Mouse (Mus musculus): Measurements from ENCODE around the gene Mettl27. TPM values are rescaled to one million over a fixed set of nuclear protein-coding genes. Genes with fewer than 3 reads are reported as not detected.
"Not testable (repeated sequence)": the region's sequence is repeated elsewhere in the genome, so short reads cannot be mapped to it uniquely, and the experiment has no call there.

Mettl27 gene
- total RNA-seq, 4 experiments from 2014 or later: 8.0 to 13.5 (median 10.8) TPM

DNA sequence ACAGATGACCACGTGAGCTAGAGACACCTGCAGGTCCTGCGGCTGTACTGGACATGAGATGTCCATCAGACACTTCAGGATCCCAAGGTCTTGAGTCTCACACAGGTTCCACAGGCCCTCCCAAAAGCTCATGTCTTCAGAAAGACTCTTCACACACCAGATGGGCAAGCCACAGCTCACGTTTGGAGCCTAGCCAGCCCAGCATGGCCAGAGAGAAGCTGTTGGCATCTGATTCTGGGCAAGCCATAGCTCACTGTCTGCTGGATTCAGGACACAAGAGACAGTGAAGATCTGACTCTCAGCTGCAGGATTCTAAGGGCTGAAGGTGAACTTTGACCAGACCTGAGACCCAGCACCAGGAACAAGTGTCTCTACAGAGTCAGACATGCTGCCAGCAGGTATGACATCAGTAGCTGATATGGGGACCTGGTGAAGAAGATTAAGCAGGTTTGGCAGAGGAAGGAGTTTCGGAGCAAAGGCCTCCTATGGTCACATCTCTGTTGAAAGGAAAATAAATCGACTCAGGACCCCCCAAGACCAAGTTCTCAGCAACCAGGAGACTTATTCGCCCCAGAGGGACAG is 12.0 kb upstream of the Mettl27 start:
- DNase-seq (ENCODE audit: low spot score in 2 of 2): peak in 1 of 2 experiments; percentile 8

DNA sequence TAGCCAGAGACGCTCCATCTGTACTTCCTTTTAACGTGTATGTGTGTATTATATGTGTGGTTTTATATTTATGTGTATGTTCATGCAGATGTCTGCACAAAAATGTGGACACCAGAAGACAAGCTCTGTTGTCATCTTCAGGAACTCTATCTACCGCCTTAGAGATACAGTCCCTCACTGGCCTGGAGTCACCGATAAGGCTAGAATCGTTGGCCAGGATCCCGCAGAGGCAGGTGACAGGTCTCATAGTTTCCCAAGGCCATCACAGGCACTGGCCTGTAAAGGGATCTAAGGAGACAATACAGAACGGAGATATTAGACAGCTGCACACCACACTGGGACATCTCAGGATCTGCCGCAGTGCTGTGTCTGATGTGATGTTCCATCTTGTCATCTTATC is 11.1 kb upstream of the Mettl27 start:
- no peak for DNase-seq (ENCODE audit: low spot score in 2 of 2)

DNA sequence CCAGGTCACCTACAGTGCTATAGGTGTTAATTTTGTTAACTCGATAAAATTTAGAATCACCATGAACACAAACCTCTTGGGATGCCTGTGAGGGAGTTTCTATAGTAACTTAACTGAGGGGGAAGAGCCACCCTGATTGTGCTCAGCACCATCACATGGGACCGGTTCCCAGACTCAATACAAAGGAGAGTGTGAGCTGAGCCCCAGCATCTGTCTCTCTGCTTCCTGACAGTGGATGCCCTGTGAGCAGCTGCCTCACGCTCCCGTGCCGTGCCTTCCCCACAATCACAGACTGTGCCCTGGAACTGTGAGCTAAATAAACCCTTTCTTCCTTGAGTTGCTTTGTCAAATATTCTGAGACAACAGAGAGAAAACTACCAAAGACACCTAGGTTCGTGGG is 9.0 kb upstream of the Mettl27 start:
- no peak for DNase-seq (ENCODE audit: low spot score in 2 of 2)

DNA sequence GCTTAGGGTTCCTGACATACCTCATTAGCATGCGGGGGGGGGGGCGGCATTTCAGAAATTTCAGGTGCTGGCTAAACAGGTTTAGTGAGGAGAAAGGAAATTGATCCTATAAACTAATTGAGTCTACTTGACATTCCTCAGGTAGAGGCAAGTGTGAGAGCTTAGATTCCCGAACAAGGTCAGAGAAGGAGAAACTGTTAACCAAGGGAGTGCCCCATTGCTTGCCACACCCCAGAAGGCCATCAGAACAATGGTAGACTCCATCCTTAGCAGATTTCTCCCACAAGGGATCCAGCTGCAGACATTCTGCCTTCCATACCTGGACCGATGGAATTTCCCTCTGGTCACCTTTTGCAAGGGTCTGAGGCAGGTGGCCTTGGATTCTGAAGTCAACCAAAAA is 5.4 kb upstream of the Mettl27 start:
- no peak for DNase-seq (ENCODE audit: low spot score in 2 of 2)

DNA sequence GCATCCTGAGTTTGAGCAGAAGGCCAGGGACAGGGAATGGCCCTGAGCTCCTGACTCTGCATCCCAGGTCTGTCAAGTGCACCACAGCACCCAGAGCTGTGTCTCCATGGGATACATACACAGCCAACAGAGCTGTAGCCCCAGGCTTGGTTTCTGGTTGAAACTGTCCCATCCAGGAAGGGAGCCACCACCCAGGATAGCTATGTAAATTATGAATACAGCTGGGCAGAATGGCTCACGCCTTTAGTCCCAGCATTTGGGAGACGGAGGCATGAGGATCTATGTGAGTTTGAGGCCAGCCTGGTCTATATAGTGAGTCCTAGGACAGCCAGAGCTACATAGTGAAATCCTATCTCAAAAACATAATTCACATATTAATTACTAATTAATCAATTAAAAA is 2.2 kb upstream of the Mettl27 start:
- no peak for DNase-seq (ENCODE audit: low spot score in 2 of 2)

DNA sequence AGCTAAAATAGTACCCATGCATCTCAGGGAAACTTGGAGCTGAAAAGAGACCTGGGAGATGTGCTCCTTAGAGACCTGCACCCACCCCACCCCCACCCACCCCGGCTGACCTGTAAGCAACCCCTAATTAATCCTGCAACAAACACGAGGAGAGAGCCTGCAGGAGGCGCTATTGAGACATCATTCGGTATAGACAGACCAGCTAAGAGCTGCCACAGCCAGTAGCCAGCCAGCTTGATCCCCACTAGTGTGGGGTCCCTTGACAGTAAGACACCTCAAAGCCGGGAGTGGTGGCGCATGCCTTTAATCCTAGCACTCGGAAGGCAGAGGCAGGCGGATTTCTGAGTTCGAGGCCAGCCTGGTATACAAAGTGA is 722 bp downstream of the Mettl27 start:
- DNase-seq (ENCODE audit: low spot score in 2 of 2): peak; percentile 8 to 36

DNA sequence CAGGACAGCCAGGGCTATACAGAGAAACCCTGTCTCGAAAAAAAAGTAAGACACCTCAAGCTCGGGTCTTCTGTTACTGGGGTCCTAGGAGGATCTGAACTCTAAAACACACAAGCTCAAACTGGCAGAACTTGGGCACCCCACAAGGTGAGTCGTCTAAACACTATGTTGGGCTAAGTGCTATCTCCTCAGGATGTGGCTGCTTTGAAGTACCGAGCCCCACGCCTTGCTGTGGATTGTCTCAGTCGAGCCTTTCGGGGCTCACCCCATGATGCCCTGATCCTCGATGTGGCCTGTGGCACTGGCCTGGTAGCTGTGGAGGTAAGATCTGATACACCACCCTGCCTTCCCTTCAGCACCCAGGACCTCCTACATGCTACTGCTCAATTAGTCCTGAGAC is 1.1 kb downstream of the Mettl27 start:
- no peak for DNase-seq (ENCODE audit: low spot score in 2 of 2)

DNA sequence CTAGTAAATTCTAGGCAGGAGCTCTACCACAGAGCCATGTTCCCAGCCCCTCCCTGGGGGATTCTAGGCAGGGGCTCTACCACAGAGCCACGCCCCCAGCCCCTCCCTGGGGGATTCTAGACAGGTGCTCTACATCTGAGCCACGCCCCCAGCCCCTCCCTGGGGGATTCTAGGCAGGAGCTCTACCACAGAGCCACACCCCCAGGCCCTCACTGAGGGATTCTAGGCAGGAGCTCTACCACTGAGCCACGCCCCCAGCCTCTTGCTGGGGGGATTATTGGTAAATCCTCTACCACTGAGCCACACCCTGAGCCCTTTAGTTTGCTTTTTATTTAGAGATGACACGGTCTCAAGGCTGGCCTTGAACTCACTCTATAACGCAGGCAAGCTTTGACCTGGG is 1.5 kb downstream of the Mettl27 start:
- not testable (repeated sequence) for DNase-seq (ENCODE audit: low spot score in 2 of 2)

DNA sequence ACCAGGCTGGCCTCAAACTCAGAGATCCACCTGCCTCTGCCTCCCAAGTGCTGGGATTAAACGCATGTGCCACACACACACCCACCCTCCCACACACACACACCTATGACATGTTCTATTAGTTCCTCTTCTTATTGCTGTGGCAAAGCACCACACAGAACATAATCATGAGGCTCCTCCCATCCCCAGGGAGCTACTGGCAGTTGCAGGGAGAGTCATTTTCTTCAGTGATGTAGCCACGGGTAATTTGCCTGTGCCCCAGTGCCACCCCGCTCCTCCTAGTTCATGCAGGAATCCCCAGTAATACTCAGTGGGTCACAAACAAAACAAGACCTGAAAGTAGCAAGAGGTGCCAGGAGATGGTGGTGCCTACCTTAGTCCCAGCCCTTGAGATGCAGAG is 2.5 kb downstream of the Mettl27 start:
- DNase-seq (ENCODE audit: low spot score in 2 of 2): no peak

DNA sequence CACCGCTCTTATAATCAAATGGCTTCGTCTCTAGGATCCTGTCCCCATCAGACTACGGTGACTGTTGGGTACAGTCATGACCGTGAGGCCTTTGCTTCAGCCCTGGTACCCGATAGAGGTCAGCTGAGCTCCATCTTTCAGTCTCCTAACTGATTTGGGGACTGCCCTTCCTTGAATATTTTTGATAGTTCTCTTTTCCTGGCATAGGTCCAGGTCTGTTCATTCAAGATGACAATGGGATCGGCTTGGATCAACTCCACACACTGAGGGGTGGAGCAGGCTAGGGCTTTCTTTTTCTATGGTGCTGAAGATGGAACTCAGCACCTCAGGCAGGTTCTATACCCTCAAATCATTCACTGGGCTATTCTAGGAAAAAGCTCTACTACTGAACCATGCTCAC is 3.9 kb downstream of the Mettl27 start:
- no peak for DNase-seq (ENCODE audit: low spot score in 2 of 2)

DNA sequence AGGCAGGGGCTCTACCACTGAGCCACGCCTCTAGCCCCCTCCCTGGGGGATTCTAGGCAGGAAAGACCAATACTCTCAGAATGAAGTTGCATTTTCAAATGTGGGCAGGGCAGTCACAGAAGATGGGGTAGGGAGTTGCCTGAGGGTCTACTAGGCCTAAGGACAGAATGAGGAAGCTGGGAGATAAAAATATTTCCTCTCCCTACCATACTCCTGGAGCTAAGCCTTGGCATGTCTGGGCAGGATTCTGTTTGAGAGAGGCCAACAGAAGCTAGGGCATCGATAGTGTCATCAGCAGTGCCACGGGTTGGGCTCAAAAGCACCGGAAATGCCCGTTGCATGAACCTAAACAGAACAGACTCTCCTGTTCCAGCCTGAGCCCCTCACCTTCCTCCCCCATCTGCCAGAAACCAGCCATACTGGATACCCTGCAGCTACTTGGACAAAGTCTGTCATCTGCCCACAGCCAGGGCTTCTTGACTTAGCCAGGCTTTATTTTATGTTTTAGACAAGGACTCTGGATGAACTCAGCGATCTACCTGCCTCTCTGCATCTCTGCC is 4.5 kb downstream of the Mettl27 start:
- no peak for DNase-seq (ENCODE audit: low spot score in 2 of 2)

DNA sequence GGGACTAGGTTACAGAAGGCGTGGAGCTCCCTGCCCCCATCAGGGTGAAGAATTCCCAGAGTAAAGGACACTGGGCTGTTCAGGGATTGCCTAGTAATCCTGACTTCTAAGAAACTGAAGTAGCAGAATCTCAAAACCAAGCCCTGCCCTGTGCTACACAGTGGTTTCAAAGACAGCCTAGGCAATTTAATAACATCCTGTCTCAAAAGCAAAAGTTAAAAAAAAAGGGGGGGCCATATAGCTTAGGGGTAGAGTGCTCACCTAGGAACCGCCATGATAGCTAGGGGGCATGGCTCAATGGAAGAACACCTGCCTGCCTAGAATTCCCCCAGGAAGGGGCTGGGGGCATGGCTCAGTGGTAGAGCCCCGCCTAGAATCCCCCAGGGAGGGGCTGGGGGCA is 6.9 kb downstream of the Mettl27 start:
- no peak for DNase-seq (ENCODE audit: low spot score in 2 of 2)

DNA sequence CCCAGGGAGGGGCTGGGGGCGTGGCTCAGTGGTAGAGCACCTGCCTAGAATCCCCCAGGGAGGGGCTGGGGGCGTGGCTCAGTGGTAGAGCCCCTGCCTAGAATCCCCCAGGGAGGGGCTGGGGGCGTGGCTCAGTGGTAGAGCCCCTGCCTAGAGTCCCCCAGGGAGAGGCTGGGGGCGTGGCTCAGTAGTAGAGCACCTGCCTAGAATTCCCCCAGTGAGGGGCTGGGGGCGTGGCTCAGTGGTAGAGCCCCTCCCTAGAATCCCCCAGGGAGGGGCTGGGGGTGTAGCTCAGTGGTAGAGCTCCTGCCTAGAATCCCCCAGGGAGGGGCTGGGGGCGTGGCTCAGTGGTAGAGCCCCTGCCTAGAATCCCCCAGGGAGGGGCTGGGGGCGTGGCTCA is 7.4 kb downstream of the Mettl27 start:
- DNase-seq (ENCODE audit: low spot score in 2 of 2): not testable (repeated sequence)

DNA sequence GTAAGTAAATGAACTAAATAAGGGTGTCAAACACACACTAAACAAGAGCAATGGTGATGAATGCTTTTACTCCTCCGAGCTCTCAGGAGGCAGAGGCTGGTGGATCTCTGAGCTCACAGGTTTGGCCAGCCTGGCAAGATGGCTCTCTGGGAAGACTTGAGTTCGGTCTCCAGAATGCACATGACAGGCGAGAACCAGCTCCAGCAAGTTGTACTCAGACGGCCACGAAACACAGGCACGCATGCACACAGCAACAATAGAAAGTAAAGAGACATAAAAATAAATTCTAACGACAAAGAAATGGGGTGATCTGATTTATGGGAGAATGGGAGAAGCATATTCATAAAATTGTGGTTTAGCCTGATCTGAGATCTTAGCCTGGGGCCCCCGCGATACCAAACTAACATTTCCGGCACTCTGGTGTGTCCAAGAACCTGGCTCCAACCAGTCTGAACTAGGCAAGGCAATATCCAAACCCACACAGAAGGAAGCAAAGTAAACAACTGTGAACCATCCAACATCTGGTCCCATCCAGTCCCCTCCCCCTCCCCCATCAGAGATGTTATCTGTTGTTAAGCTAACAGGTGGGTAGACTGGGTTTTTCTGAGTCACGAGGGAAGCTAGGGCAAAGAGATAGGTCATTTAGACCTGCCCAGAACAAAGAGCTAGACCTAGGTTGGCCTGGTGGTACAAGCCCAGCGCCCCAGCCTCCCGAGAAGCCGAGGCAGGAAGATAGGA is 9.5 kb downstream of the Mettl27 start:
- no peak for DNase-seq (ENCODE audit: low spot score in 2 of 2)

DNA sequence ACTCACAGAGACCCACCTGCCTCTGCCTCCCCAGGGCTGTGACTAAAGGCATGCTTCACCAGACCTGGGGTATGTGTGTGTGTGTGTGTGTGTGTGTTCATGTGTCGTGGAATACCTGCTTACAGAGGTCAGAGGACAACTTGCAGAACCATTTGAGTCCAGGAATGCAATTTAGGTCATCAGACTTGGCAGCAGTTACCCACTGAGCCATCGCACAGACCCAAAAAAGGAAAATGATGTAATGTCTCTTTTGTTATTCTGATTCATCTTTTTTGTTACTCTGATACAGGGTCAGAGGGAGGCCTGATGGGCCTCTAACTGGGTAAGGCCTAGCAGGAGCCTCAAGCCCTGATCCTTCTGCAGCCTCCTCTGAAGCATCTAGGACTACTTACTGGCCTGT is 10.6 kb downstream of the Mettl27 start:
- DNase-seq (ENCODE audit: low spot score in 2 of 2): no peak

DNA sequence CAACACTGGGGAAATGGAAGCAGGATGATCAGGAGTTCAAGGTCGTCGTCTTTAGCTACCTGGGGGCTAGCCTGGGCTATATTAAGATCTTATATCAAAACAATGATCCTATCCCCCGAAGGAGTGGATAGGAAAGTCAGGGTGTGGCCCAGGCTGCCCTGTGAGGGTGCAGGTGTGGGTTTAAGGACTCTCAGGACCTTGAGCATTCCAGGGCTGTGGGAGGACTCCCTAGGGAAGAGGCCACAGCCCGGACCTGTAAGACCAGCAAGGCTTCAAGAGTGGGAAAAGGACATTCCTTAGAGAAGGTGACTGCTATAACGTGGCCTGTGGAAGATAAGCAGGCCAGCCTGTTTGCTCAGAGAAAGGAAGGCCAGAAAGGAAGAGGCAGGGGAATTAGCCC is 12.0 kb downstream of the Mettl27 start:
- DNase-seq (ENCODE audit: low spot score in 2 of 2): no peak

DNA sequence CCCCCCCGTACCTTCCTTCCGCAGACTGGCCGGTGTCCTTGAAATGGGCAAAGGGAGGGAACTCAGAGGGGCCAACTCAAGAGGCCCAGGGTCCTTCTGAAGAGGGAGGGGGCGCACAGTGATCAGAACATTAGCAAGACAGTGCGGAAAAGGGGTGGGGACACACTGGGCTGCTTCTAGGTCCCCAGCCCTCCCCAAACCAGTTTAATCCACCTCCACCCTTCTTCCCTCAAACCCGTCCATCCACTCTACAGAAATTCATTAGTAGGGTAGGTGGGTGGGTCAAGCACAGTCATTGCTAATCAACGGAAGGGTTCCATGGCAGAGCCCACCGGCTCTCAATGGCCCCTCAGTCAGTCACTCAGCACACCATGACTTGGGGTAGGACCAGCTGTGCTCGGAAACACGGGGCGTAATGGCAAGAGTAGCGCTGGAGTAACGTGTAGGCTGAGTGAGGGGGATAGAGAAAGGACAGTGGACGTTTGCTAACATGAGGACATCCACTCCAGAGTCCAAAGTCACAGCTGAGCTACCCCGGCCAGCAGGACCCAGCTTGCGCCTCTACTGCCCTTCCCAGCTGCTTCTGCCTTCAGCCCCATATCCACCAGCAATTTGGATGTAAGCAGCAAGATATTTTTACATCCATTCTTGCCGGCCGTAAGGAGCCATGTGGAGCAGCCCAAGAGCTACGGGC is 13.2 kb downstream of the Mettl27 start:
- DNase-seq (ENCODE audit: low spot score in 2 of 2): no peak

DNA sequence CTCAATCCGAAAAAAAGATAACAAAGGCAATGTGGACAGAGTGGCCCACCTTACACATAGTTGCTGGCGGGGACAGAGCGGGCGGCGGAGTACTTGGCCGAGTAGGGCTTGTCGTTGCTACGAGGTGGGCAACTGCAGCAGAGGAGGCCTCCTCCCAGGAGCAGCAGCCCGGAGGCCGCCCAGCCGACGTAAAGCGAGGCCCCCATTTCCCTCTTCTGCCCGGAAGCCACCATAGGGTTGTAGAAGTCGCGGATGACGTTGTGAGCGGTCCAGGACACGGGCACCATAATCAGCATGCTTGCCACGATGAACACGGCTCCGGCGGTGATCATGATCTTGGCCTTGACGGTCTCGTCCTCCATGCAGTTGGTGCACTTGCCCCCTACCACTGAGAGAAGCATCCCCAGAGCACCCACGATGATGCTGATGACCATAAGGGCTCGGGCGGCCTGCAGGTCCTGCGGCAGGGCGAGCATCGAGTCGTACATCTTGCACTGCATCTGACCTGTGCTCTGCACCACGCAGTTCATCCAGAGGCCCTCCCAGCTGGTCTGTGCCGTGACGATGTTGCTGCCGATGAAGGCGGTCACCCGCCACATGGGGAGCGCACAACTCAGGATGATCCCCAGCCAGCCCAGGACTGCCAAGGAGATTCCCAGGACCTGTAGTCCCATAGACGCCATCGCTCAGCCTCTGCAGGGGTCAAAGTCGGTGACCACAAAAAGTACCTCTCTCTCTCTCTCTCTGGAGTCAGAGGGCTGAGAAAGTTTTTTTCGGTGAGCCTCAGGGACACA is 14.1 kb downstream of the Mettl27 start:
- no peak for DNase-seq (ENCODE audit: low spot score in 2 of 2)

DNA sequence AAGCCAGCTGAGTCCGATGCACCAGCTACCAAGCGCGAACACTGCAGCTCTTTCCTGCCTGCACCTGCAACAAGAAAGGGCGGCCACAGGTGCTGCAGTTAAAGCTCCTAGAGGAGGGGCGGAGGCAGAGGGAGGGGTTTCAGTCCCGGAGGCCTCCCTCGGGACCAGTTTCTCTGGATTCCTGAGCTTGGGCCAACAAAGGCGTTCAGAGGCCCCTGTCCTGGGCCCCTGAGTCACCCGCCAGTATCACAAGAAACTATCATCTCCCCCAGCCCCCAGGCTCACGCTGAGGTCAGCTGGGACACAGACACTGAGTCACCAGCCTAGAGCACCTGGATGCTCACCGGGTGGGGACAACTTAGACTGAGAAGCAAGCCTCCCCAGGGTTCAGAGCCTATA is 14.7 kb downstream of the Mettl27 start, which contains the start of gene Cldn4:
TSS of gene Cldn4 (minus strand) at position 78 of the 399 bp plus-strand sequence.
- no peak for DNase-seq (ENCODE audit: low spot score in 2 of 2)

DNA sequence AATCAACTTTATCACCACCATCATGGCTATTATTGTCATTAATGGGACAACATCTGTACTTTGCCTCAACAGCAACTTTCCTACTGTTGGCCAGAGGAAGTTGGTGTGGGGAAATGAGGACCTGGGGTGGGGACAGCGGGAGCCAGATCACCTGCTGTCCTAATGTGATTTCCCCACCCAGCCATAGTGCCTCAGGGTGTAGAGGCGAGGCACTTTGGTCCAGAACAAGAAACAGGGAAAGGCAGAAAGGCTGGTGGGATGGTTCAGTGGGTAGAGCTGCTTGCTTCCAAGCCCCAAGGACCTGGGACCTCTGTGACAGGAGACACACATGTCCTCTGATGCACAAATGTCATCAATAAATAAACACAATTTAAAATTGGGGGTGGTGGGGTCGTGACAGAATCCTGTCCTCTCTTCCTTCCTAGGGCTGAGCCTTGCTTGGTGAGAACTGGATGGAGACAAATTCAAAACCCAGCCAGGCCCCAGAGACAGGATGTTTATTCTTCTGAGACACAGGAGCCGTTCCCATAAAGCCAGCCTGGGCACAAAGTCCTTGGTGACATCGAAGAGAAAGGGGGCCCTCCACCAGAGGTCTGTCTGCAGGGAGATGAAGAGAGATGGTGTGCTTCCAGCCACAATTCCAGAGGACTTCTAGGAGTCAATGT is 15.4 kb downstream of the Mettl27 start:
- no peak for DNase-seq (ENCODE audit: low spot score in 2 of 2)

DNA sequence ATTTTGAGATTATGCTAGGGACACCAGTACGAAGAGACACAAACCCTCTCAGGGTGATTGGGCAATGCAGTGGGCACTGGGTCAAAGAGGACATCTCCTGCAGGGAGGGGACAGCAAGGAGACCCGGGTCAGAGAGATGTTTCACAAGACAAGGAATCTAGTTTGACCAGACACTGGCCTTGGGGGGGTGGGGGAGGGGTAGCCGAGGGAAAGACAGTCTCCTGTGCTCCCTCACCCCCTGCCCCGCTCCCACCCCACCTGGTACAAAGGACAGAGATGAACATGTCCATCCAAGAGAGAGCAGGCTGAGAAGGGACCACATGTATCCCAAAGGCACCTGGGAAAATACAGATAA is 15.9 kb downstream of the Mettl27 start:
- no peak for DNase-seq (ENCODE audit: low spot score in 2 of 2)

All from layer of hippocampus, adult 8-10 months (tissue).